Mouse (Mus musculus): ENCODE data around the gene Inafm1. TPM values are rescaled to one million over a fixed set of nuclear protein-coding genes. Genes with fewer than 3 reads are reported as not detected.

Inafm1 gene
- polyA plus RNA-seq, 1 experiment from 2014 or later: 9.3 TPM

DNA sequence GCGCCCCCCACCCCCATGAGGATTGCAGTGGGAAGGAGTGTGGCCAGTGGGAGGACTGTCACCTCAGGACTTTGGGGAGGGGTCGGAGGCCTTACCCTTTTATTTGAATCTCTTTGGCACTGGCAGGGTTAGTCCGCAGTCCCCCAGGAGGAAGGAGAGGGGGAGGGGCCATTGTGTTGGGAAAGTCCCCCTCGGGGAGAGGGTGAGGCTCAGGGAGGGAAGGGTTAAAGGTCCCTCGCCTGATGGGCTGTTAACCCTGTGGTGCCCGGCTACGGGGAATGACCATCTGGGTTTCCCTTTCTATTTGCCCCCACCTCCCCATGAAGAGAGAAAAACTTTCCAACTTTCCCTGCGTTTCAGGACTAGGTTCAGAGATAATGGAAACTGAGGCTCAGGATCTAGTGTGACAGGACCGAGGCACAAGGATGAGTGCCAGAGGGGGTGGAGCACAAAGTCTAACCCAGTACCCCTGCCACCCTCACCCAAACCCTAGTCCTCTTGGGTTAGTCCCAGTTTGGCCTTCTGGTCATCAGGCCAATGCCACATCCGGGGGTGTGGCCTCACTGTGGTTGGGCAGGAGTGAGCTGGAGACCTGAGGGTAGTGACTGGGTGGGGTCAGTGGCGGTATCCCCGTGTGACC lies 39.4 kb upstream of the Inafm1 start:
- peak overlapping the region; percentile 85 for H3K27ac ChIP-seq (replicated peaks; ENCODE audit: low read depth, low read length)
- under 1% methylated on average over 12 of the region's 12 CpGs for WGBS
- H3K4me3 ChIP-seq (ENCODE audit: low read depth, low read length): peak overlapping the region; percentile 71
- H3K36me3 ChIP-seq (replicated peaks; ENCODE audit: control insufficient read depth, insufficient read depth, low read depth, low read length): no peaks in the 10 kb centered on the region
- peak; percentile 22 for ATAC-seq (replicated peaks; ENCODE audit: insufficient number of reproducible peaks, low FRiP score, low TSS enrichment, low read depth)
- peaks cover 11% of the 10 kb centered on the region; the same call in 1 of the 2 replicates for H3K27me3 ChIP-seq (ENCODE audit: control insufficient read depth, insufficient read depth, low read length)
- H3K9ac ChIP-seq (replicated peaks; ENCODE audit: low read length): peak overlapping the region; percentile 89
- DNase-seq (ENCODE audit: low spot score): peak; percentile 85
- peaks cover 18% of the 10 kb centered on the region for H3K4me1 ChIP-seq (ENCODE audit: control insufficient read depth, insufficient read depth, low read length)
- no peaks in the 10 kb centered on the region for H3K9me3 ChIP-seq (replicated peaks; ENCODE audit: control insufficient read depth, low read length)
- peak overlapping the region; percentile 100 for H3K4me2 ChIP-seq (ENCODE audit: low read depth, low read length)

DNA sequence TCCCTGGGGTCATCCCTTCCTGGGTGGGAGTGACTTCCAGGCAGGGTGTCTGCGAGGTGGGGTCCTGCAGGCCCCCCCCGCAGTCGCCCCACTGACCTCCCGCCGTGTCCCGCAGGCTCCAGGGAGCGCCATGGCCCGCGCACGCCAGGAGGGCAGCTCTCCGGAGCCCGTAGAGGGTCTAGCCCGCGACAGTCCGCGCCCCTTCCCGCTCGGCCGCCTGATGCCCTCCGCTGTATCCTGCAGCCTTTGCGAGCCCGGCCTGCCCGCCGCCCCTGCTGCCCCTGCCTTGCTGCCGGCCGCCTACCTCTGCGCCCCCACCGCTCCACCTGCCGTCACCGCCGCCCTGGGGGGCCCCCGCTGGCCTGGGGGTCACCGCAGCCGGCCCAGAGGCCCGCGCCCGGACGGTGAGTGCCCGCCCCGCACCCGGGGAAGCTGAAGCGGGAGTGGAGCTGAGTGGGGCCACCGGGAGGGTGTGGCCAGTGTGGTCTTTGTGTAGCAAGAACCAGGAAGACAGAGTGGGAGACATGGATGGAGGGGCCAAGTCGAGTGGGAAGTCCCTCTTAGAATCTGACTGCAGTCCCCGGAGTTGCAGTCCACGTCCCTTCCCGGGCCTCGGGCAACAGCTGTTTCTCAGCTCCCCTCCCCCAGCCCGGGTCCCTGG lies 38.7 kb upstream of the Inafm1 start:
- peak overlapping the region; percentile 89 for H3K9ac ChIP-seq (replicated peaks; ENCODE audit: low read length)
- no peak; the same call in 1 of the 2 replicates for ATAC-seq (replicated peaks; ENCODE audit: insufficient number of reproducible peaks, low FRiP score, low TSS enrichment, low read depth)
- H3K4me1 ChIP-seq (ENCODE audit: control insufficient read depth, insufficient read depth, low read length): peaks cover 18% of the 10 kb centered on the region
- peak overlapping the region; percentile 85 for H3K27ac ChIP-seq (replicated peaks; ENCODE audit: low read depth, low read length)
- peak; percentile 55 for DNase-seq (ENCODE audit: low spot score)
- peak overlapping the region; percentile 71 for H3K4me3 ChIP-seq (ENCODE audit: low read depth, low read length)
- no peaks in the 10 kb centered on the region for H3K9me3 ChIP-seq (replicated peaks; ENCODE audit: control insufficient read depth, low read length)
- peak overlapping the region; percentile 100 for H3K4me2 ChIP-seq (ENCODE audit: low read depth, low read length)
- under 1% methylated on average over 49 of the region's 49 CpGs for WGBS
- peaks cover 11% of the 10 kb centered on the region; the same call in 1 of the 2 replicates for H3K27me3 ChIP-seq (ENCODE audit: control insufficient read depth, insufficient read depth, low read length)
- H3K36me3 ChIP-seq (replicated peaks; ENCODE audit: control insufficient read depth, insufficient read depth, low read depth, low read length): no peaks in the 10 kb centered on the region

DNA sequence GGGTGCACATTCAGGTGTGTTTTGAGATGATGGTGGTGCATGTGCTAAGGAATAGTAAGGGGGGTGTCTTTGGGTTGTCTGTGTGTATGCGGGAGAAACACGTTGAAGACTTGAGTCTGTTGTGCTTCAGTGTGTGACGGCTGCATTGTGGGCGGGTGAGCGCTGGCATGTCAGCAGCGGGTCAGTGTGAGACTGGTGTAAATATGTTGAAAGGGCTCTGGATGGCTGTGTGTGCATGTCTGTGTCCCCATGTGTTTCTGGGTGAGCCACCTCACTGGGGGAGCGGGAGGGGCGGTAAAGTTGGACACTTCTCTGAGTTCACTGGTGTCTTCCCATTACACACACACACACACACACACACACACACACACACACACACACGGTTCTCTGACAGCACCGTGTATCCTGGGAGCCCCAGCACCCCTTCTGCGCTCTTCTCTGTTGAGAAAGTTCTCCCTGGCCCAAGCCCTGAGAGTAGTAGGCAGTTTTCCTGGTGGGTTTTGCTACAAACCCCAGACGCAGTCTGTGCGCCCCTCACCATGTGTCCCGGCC lies 38.1 kb upstream of the Inafm1 start:
- peak overlapping the region; percentile 100 for H3K4me2 ChIP-seq (ENCODE audit: low read depth, low read length)
- H3K9ac ChIP-seq (replicated peaks; ENCODE audit: low read length): peak overlapping the region; percentile 89
- peaks cover 11% of the 10 kb centered on the region; the same call in 1 of the 2 replicates for H3K27me3 ChIP-seq (ENCODE audit: control insufficient read depth, insufficient read depth, low read length)
- DNase-seq (ENCODE audit: low spot score): peak; percentile 17
- H3K36me3 ChIP-seq (replicated peaks; ENCODE audit: control insufficient read depth, insufficient read depth, low read depth, low read length): no peaks in the 10 kb centered on the region
- no peak for ATAC-seq (replicated peaks; ENCODE audit: insufficient number of reproducible peaks, low FRiP score, low TSS enrichment, low read depth)
- no peaks in the 10 kb centered on the region for H3K9me3 ChIP-seq (replicated peaks; ENCODE audit: control insufficient read depth, low read length)
- H3K27ac ChIP-seq (replicated peaks; ENCODE audit: low read depth, low read length): peak overlapping the region; percentile 85; the same call in 1 of the 2 replicates
- H3K4me3 ChIP-seq (ENCODE audit: low read depth, low read length): peak overlapping the region; percentile 71
- WGBS: under 1% methylated on average over 14 of the region's 14 CpGs
- peaks cover 18% of the 10 kb centered on the region for H3K4me1 ChIP-seq (ENCODE audit: control insufficient read depth, insufficient read depth, low read length)

DNA sequence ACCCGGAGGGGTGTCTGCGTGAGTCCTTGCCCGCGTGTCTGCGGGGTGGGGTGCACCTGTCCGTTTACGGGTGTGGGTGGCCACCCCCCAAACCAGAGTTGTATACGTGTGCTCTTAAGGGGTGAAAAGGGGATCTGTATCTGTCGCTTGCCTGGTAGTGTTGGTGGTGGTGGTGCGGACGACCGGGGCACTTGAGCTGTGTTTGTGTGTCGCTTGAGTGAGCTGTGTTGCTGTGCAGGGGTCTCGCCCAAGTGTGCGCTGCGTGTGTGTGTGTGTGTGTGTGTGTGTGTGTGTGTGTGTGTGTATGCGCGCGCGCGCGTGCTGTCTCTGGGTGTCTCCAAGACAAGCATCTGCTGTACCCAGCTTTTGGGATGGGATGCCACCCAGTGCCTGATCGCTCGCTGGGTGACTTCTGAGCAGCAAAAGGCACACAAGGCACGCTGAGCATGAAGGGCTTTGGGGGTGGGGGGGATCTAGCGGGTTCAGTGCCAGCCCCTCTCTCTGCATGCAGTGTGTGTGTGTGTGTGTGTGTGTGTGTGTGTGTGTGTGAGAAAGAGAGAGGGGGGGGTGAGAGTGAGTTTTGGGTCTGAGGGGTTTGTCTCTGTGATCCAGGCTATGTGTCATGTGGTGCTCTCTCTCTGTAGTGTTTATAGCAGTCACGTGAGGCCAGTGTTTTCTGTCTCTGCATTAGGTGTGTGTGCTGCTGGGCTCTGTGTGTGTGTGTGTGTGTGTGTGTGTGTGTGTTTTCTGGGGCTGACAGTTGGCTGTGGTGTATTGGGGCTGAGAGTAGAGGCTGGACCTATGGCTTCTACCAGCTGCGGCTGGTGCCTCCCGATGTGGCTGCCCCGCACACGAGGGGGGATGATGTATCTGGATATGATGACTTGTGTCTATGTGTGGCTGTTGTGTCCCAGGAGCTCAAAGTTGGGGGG lies 37.4 kb upstream of the Inafm1 start:
- peak overlapping the region; percentile 100 for H3K4me2 ChIP-seq (ENCODE audit: low read depth, low read length)
- H3K27me3 ChIP-seq (ENCODE audit: control insufficient read depth, insufficient read depth, low read length): peaks cover 11% of the 10 kb centered on the region; the same call in 1 of the 2 replicates
- under 1% methylated on average over 31 of the region's 31 CpGs for WGBS
- DNase-seq (ENCODE audit: low spot score): peak; percentile 16
- H3K9me3 ChIP-seq (replicated peaks; ENCODE audit: control insufficient read depth, low read length): no peaks in the 10 kb centered on the region
- peak overlapping the region; percentile 89 for H3K9ac ChIP-seq (replicated peaks; ENCODE audit: low read length)
- H3K4me1 ChIP-seq (ENCODE audit: control insufficient read depth, insufficient read depth, low read length): peaks cover 18% of the 10 kb centered on the region
- H3K27ac ChIP-seq (replicated peaks; ENCODE audit: low read depth, low read length): no peak overlapping the region
- ATAC-seq (replicated peaks; ENCODE audit: insufficient number of reproducible peaks, low FRiP score, low TSS enrichment, low read depth): no peak
- H3K36me3 ChIP-seq (replicated peaks; ENCODE audit: control insufficient read depth, insufficient read depth, low read depth, low read length): no peaks in the 10 kb centered on the region
- H3K4me3 ChIP-seq (ENCODE audit: low read depth, low read length): peak overlapping the region; percentile 71

DNA sequence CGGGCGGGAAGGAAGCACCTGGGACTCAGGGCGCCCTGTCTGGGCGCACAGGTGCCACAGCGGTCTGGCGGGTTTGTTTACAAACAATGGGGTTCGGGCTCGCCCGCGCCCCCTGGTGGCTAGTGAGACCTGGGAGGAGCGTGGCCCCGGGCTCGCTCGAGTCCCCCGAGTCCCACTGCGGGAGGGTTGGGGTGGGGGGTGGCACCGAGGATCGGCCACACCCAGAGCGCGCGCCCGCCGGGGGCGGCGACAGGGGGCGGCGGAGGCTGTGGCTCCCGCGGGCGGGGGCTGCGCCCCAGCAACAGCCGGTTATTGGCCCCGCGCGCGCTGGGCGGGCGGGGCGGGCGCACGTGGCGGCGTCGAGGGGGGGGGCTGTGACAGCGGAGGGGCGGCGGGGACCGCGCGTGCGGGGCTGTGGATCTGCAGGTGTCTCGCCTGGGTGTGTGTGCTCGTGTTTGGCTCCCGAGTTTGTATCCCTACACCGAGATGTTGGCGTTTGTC lies 36.7 kb upstream of the Inafm1 start:
- Histone ChIP-seq H3K4me1 (ENCODE audit: control insufficient read depth, insufficient read depth, low read length) (peaks cover 18% of the 10 kb centered on the region), H3K4me3 (ENCODE audit: low read depth, low read length) (peak overlapping the region; percentile 71), H3K9ac (replicated peaks; ENCODE audit: low read length) (peak overlapping the region; percentile 50), H3K4me2 (ENCODE audit: low read depth, low read length) (peak overlapping the region; percentile 100), H3K36me3 (replicated peaks; ENCODE audit: control insufficient read depth, insufficient read depth, low read depth, low read length) (no peaks in the 10 kb centered on the region), H3K27me3 (ENCODE audit: control insufficient read depth, insufficient read depth, low read length) (peaks cover 11% of the 10 kb centered on the region; the same call in 1 of the 2 replicates), H3K27ac (replicated peaks; ENCODE audit: low read depth, low read length) (no peak overlapping the region), H3K9me3 (replicated peaks; ENCODE audit: control insufficient read depth, low read length) (no peaks in the 10 kb centered on the region)
- under 1% methylated on average over 37 of the region's 56 CpGs for WGBS
- ATAC-seq (replicated peaks; ENCODE audit: insufficient number of reproducible peaks, low FRiP score, low TSS enrichment, low read depth): no peak
- peak; percentile 75 for DNase-seq (ENCODE audit: low spot score)

DNA sequence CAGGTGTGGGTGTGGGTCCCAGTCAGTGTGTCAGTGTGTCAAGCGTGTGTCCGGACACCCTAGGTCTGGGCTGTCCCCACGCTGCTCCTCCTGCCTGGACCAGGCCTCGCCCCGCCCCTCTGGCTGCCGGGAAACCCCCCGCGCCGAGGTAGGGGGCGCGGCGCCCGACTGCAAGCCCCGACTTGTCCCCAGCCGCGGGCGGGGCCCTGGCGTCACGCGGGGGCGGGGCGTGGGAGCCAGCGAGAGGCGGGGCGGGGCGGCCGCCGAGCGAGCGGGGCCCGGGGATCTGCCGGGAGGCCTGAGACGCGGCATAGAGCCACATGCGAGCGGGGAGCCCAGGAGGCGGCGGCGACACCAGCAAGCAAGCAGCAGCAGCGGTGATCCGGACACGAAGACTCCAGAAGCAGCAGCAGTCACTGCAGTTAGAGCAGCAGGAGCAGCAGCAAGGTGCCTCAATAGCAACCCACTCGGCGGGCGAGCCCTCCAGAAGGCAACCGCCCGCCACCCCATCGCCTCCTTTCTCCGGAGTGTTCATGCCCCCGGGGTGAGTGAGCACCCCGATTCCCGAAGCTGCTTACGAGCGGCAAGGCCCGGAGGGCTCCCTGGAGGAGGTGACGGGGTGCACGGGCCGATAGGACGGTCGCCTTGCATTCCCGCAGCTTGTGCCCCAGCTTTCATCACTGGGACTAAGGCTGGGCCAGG lies 36.1 kb upstream of the Inafm1 start:
- peak; percentile 82 for DNase-seq (ENCODE audit: low spot score)
- peak; percentile 32 for ATAC-seq (replicated peaks; ENCODE audit: insufficient number of reproducible peaks, low FRiP score, low TSS enrichment, low read depth)
- Histone ChIP-seq H3K27ac (replicated peaks; ENCODE audit: low read depth, low read length) (no peak overlapping the region), H3K4me3 (ENCODE audit: low read depth, low read length) (peak overlapping the region; percentile 71), H3K9ac (replicated peaks; ENCODE audit: low read length) (peak overlapping the region; percentile 50), H3K4me2 (ENCODE audit: low read depth, low read length) (peak overlapping the region; percentile 100), H3K4me1 (ENCODE audit: control insufficient read depth, insufficient read depth, low read length) (peaks cover 18% of the 10 kb centered on the region), H3K9me3 (replicated peaks; ENCODE audit: control insufficient read depth, low read length) (no peaks in the 10 kb centered on the region), H3K36me3 (replicated peaks; ENCODE audit: control insufficient read depth, insufficient read depth, low read depth, low read length) (no peaks in the 10 kb centered on the region), H3K27me3 (ENCODE audit: control insufficient read depth, insufficient read depth, low read length) (peaks cover 11% of the 10 kb centered on the region; the same call in 1 of the 2 replicates)
- WGBS: under 1% methylated on average over 61 of the region's 61 CpGs

Data from embryonic facial prominence, embryonic 11.5 days (tissue).